Mouse (Mus musculus): ENCODE measurements around the gene Chit1. TPM values are rescaled to one million over a fixed set of nuclear protein-coding genes. Genes with fewer than 3 reads are reported as not detected.

Gene Chit1
- not detected in 2 replicates for polyA plus RNA-seq (2015; fragmentation: Nextera tagmentation; extraction: Ambion mirVana)

DNA sequence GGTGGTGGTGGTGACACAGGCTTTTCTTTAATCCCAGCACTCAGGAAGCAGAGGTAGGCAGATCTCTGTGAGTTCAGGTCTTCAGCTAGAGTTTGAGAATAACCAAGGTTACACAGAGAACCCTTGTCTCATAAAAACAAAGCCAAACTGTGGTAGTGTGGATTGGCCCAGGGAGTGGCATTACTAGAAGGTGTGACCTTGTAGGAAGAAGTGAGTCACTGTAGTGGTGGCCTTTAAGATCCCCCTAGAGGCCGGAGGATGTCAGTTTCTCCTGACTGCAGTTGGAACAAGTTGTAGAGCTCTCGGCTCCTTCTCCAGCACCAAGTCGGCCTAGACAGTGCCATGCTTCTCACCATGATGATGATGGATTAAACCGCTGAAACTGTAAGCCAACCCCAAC lies at the start of gene Chit1:
Gene Chit1, plus strand, starts transcription at position 264 of the 400 bp plus-strand sequence.
- no peak within 1 kb of the TSS for H3K4me3 ChIP-seq (ENCODE audit: low read length)
- WGBS, result 68% methylated on average over 4 of the region's 4 CpGs
- no peak within 1 kb of the TSS for H3K9ac ChIP-seq (ENCODE audit: low read depth, low read length)
- no peaks in the 10 kb centered on the region for H3K36me3 ChIP-seq (ENCODE audit: control insufficient read depth, insufficient read depth, low read length)
- ATAC-seq, result peak; percentile 45
- H3K4me2 ChIP-seq (ENCODE audit: low read depth, low read length), result no peak within 1 kb of the TSS
- no peaks in the 10 kb centered on the region for H3K27me3 ChIP-seq (replicated peaks; ENCODE audit: control insufficient read depth, insufficient read depth, low read length)
- no peaks in the 10 kb centered on the region for H3K9me3 ChIP-seq (ENCODE audit: control insufficient read depth, low read length)
- H3K27ac ChIP-seq (ENCODE audit: low read length), result no peak within 1 kb of the TSS
- H3K4me1 ChIP-seq (ENCODE audit: control insufficient read depth, insufficient read depth, low read length), result no peaks in the 10 kb centered on the region

DNA sequence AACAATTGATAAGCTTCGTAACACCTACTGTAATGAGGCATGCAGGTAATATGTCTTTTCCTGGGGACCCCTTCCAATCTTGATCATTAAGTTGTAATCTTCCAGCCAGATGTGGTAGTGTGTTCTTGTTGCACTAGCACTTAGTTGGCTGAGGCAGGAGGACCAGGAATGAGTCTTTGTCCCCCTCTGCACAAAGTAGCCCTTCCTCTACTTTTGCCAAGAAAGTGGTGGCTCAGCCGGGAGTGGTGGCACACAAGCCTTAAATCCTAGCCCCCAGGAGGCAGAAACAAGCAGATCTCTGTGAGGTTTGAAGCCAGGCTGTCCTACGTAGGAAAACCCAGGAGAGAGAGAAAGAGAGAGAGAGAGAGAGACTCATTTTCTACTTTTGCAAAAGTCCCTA lies 49.1 kb upstream of the Chit1 start:
- ATAC-seq, result no peak
- peak overlapping the region; percentile 98 for H3K27ac ChIP-seq (ENCODE audit: low read length)
- no peaks in the 10 kb centered on the region for H3K27me3 ChIP-seq (replicated peaks; ENCODE audit: control insufficient read depth, insufficient read depth, low read length)
- peak overlapping the region; percentile 85; the same call in 1 of the 2 replicates for H3K4me2 ChIP-seq (ENCODE audit: low read depth, low read length)
- H3K36me3 ChIP-seq (ENCODE audit: control insufficient read depth, insufficient read depth, low read length), result no peaks in the 10 kb centered on the region
- H3K9me3 ChIP-seq (ENCODE audit: control insufficient read depth, low read length), result no peaks in the 10 kb centered on the region
- peaks cover 68% of the 10 kb centered on the region for H3K4me1 ChIP-seq (ENCODE audit: control insufficient read depth, insufficient read depth, low read length)
- 69% methylated on average over 3 of the region's 3 CpGs for WGBS
- 0 out of 2 replicates have a peak overlapping the region, but pooled peaks have one; percentile 4 for H3K9ac ChIP-seq (ENCODE audit: low read depth, low read length)
- no peak overlapping the region for H3K4me3 ChIP-seq (ENCODE audit: low read length)

DNA sequence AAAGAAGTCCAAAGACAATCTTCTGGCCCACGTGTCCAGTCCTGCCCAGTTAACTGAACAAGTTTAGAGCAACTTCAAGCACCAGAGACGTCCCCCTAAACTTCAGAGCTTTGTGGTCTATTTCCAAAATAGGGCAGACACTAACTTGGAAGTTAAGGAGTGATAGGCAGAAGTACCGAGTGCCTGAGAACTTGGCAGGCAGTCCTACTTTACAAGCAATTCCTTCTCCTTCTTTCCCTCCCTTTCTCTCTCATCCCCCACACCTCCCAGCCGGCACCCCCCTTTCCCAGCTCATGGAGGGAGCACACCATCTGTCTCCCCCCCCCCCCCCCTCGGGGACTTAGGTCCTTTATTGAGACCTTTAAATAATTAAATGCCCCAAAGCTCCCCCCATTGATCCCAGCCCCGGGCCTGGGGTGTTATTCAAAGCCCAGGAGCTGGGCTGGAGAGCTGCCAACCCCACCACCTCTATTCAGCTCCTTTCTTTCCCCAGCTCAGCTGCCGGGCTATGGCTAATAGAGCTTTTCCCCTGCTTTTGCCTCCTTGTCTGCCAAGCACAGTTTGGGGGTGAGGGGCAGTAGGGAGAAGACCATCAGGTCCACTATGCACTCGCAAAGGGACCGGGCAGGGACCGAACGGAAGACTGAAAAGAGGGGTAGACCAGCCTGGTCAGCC lies 48.5 kb upstream of the Chit1 start:
- Histone ChIP-seq H3K27ac (ENCODE audit: low read length) (peak overlapping the region; percentile 92), H3K4me3 (ENCODE audit: low read length) (no peak overlapping the region), H3K9me3 (ENCODE audit: control insufficient read depth, low read length) (no peaks in the 10 kb centered on the region), H3K9ac (ENCODE audit: low read depth, low read length) (peak overlapping the region; percentile 64), H3K36me3 (ENCODE audit: control insufficient read depth, insufficient read depth, low read length) (no peaks in the 10 kb centered on the region), H3K4me1 (ENCODE audit: control insufficient read depth, insufficient read depth, low read length) (peaks cover 72% of the 10 kb centered on the region), H3K4me2 (ENCODE audit: low read depth, low read length) (peak overlapping the region; percentile 40; the same call in 1 of the 2 replicates), H3K27me3 (replicated peaks; ENCODE audit: control insufficient read depth, insufficient read depth, low read length) (no peaks in the 10 kb centered on the region)
- no peak for ATAC-seq
- WGBS, result 29% methylated on average over 10 of the region's 11 CpGs

DNA sequence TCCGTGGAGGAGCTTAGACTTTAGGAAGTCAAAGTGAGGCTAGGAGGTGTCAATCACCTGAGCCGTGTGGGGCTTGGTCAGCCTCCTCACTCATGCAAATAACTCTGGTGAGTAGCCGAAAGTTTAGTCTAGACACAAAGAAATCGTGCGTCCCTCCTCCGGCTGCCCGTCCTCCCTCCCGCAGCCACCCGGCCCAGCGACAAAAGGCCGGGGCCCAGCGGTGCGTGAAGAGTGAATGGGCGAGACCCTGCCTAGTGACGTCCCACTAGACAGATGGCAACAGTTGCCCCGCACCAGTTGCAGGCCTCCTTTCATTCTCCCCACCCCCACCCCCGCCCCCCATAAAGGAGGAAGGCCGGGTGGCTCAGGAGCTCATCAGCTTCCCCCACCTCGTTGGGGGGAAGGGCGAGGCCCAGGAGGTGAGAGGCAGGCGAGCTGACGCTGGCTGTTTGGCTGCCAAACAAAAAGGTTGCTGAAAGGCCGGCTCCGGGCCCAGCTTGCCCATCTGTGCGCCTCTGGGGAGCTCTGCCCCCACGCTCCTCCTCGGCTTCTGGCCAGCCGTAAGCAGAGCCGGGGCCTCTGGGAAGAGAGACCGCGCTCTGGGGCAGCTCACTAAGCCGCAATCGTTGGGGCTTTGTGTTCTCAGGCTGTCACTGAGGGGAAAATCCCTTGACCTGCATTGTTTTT lies 47.8 kb upstream of the Chit1 start:
- H3K27me3 ChIP-seq (replicated peaks; ENCODE audit: control insufficient read depth, insufficient read depth, low read length), result no peaks in the 10 kb centered on the region
- no peaks in the 10 kb centered on the region for H3K36me3 ChIP-seq (ENCODE audit: control insufficient read depth, insufficient read depth, low read length)
- H3K27ac ChIP-seq (ENCODE audit: low read length), result peak overlapping the region; percentile 92
- 15% methylated on average over 33 of the region's 33 CpGs for WGBS
- peak overlapping the region; percentile 64 for H3K9ac ChIP-seq (ENCODE audit: low read depth, low read length)
- peak overlapping the region; percentile 12; the same call in 1 of the 2 replicates for H3K4me3 ChIP-seq (ENCODE audit: low read length)
- H3K9me3 ChIP-seq (ENCODE audit: control insufficient read depth, low read length), result no peaks in the 10 kb centered on the region
- peaks cover 72% of the 10 kb centered on the region for H3K4me1 ChIP-seq (ENCODE audit: control insufficient read depth, insufficient read depth, low read length)
- ATAC-seq, result peak; percentile 3; the same call in 1 of the 2 replicates
- peak overlapping the region; percentile 40 for H3K4me2 ChIP-seq (ENCODE audit: low read depth, low read length)

DNA sequence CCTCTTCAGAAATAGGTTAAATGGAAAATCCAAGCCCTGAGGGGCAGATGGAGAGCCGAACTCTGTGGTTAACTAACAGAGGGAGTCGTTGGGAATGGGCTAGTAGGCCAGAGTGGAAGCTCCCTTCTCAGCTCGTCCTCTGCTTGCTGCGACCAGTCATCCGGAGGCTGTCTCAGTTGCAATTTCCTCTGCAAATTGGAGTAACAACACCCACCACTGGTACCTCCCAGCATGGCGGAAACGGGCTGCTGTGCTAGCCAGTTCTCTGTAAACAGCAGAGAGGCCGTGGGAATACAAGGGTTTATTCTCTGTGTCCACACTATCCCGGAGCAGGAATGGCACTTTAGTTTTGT lies 47.3 kb upstream of the Chit1 start:
- Histone ChIP-seq H3K9me3 (ENCODE audit: control insufficient read depth, low read length) (no peaks in the 10 kb centered on the region), H3K9ac (ENCODE audit: low read depth, low read length) (peak overlapping the region; percentile 64), H3K4me1 (ENCODE audit: control insufficient read depth, insufficient read depth, low read length) (peaks cover 72% of the 10 kb centered on the region), H3K36me3 (ENCODE audit: control insufficient read depth, insufficient read depth, low read length) (no peaks in the 10 kb centered on the region), H3K4me2 (ENCODE audit: low read depth, low read length) (peak overlapping the region; percentile 40), H3K27me3 (replicated peaks; ENCODE audit: control insufficient read depth, insufficient read depth, low read length) (no peaks in the 10 kb centered on the region), H3K27ac (ENCODE audit: low read length) (peak overlapping the region; percentile 92), H3K4me3 (ENCODE audit: low read length) (no peak overlapping the region)
- no peak for ATAC-seq
- WGBS, result 30% methylated on average over 9 of the region's 9 CpGs

DNA sequence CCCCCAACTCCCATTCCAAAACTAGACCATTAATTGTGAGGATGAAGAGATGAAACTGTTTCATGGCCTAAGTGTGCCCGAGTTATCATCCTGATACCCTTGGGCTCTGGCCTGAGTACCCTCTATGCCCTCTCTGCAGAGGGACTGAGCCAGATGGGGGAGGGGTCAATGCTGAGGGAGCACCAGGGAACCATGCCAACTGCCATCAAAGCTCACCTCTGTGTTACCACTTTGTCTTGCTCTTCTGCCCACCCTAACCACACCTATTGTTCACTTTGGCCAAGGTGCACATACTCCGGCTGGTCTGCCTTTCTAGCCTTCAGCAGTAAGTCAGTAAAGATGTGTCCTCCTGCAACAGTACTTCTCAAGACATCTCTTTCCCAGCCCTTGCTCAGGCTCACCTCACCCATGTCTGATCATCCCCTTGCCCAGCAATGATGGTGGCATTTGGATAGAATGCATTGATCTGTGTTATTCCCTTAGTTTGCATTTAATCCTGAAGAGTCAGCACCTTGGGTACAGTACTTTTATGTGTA lies 46.7 kb upstream of the Chit1 start:
- H3K27me3 ChIP-seq (replicated peaks; ENCODE audit: control insufficient read depth, insufficient read depth, low read length), result no peaks in the 10 kb centered on the region
- peak overlapping the region; percentile 92 for H3K27ac ChIP-seq (ENCODE audit: low read length)
- H3K4me3 ChIP-seq (ENCODE audit: low read length), result no peak overlapping the region
- no peaks in the 10 kb centered on the region for H3K9me3 ChIP-seq (ENCODE audit: control insufficient read depth, low read length)
- no peak for ATAC-seq
- no peaks in the 10 kb centered on the region for H3K36me3 ChIP-seq (ENCODE audit: control insufficient read depth, insufficient read depth, low read length)
- H3K9ac ChIP-seq (ENCODE audit: low read depth, low read length), result no peak overlapping the region
- WGBS, result 84% methylated on average over 2 of the region's 2 CpGs
- no peak overlapping the region for H3K4me2 ChIP-seq (ENCODE audit: low read depth, low read length)
- H3K4me1 ChIP-seq (ENCODE audit: control insufficient read depth, insufficient read depth, low read length), result peaks cover 72% of the 10 kb centered on the region

DNA sequence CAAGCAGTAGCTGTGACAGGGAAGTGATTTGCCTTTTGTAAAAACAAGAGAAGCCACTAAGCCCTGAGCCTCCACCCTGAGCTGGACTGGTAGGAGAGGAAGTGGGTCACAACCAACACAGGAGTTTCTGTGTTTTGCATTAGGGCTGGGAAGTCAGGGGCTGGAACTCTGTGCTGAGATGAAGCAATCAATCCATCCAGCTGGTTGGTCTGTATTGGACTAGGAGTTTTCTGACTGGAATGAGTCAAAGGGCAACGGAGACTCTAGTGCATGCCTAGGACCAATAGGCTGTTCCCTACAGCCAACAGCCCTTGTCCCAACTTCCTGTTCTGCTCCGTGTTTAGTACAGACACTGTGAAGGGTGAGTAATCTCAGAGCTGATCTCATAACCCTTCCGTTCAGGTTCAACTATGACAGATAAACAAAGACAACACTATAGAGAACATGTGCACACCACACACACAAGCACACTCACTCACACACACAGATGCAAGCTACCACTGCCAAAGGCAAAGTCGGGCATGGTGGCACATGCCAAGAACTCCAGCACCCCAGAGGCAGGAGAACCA lies 45.7 kb upstream of the Chit1 start:
- H3K9ac ChIP-seq (ENCODE audit: low read depth, low read length), result no peak overlapping the region
- no peak overlapping the region for H3K4me3 ChIP-seq (ENCODE audit: low read length)
- H3K9me3 ChIP-seq (ENCODE audit: control insufficient read depth, low read length), result no peaks in the 10 kb centered on the region
- H3K27me3 ChIP-seq (replicated peaks; ENCODE audit: control insufficient read depth, insufficient read depth, low read length), result no peaks in the 10 kb centered on the region
- peak overlapping the region; percentile 92 for H3K27ac ChIP-seq (ENCODE audit: low read length)
- 44% methylated on average over 4 of the region's 4 CpGs for WGBS
- H3K4me1 ChIP-seq (ENCODE audit: control insufficient read depth, insufficient read depth, low read length), result peaks cover 71% of the 10 kb centered on the region
- H3K4me2 ChIP-seq (ENCODE audit: low read depth, low read length), result no peak overlapping the region
- no peaks in the 10 kb centered on the region for H3K36me3 ChIP-seq (ENCODE audit: control insufficient read depth, insufficient read depth, low read length)
- ATAC-seq, result peak; percentile 8; the same call in 1 of the 2 replicates

DNA sequence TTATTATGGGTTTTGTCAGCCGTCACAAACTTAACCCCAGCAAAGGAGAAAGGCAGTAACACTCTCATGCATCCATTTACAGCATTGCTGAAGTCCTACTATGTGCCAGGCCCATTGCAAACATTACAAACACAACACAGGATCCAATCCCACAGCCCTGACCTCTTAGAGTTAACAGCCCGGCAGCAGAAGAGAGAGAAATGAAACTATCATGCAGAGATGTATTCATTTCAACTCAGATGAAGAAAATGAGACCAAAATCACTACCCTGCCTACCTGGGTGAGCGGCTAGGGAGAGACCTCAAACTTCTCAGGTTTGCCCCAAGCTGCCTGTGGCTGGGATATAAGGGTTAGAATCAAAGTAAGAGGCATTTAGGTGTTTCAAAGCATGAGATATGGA lies 44.5 kb upstream of the Chit1 start:
- H3K4me1 ChIP-seq (ENCODE audit: control insufficient read depth, insufficient read depth, low read length), result peaks cover 73% of the 10 kb centered on the region
- H3K27me3 ChIP-seq (replicated peaks; ENCODE audit: control insufficient read depth, insufficient read depth, low read length), result no peaks in the 10 kb centered on the region
- 34% methylated on average over 3 of the region's 3 CpGs for WGBS
- no peaks in the 10 kb centered on the region for H3K36me3 ChIP-seq (ENCODE audit: control insufficient read depth, insufficient read depth, low read length)
- H3K4me3 ChIP-seq (ENCODE audit: low read length), result no peak overlapping the region
- no peak overlapping the region for H3K4me2 ChIP-seq (ENCODE audit: low read depth, low read length)
- ATAC-seq, result no peak
- H3K9me3 ChIP-seq (ENCODE audit: control insufficient read depth, low read length), result no peaks in the 10 kb centered on the region
- H3K27ac ChIP-seq (ENCODE audit: low read length), result peak overlapping the region; percentile 74
- no peak overlapping the region for H3K9ac ChIP-seq (ENCODE audit: low read depth, low read length)

DNA sequence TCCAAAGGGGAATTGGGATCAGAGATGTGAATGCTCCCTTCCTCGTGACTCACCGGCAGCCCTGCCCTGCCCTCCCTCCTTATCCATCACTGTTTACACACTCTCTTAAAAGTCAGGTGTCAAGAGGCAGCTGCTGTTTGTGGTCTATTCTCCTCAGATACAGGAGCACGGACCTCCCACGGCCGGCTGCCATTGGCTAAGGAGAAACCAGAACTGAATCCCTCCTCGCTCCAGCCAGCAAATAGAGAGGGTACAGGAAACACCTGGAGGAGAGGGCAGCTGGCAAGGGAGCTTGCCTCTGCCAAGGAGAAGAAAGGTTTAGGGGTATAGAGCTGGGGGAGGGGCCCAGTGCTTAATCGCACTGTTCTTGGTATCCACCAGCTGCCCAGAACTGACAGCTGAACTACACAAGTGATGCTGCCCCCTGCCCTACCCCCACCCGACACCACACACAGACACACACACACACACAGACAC lies 43.9 kb upstream of the Chit1 start:
- Histone ChIP-seq H3K27ac (ENCODE audit: low read length) (peak overlapping the region; percentile 74), H3K27me3 (replicated peaks; ENCODE audit: control insufficient read depth, insufficient read depth, low read length) (no peaks in the 10 kb centered on the region), H3K4me1 (ENCODE audit: control insufficient read depth, insufficient read depth, low read length) (peaks cover 71% of the 10 kb centered on the region), H3K9me3 (ENCODE audit: control insufficient read depth, low read length) (no peaks in the 10 kb centered on the region), H3K4me2 (ENCODE audit: low read depth, low read length) (no peak overlapping the region), H3K36me3 (ENCODE audit: control insufficient read depth, insufficient read depth, low read length) (no peaks in the 10 kb centered on the region), H3K9ac (ENCODE audit: low read depth, low read length) (no peak overlapping the region), H3K4me3 (ENCODE audit: low read length) (no peak overlapping the region)
- ATAC-seq, result peak; percentile 66
- WGBS, result 6% methylated on average over 8 of the region's 8 CpGs
